Mouse (Mus musculus): Measurements from ENCODE around the gene Diras1. TPM values are rescaled to one million over a fixed set of nuclear protein-coding genes. Genes with fewer than 3 reads are reported as not detected.
"Not testable (repeated sequence)": the region's sequence is repeated elsewhere in the genome, so short reads cannot be mapped to it uniquely, and the experiment has no call there.

Gene Diras1
- polyA plus RNA-seq, 1 experiment from 2014 or later = 45.4 TPM

DNA sequence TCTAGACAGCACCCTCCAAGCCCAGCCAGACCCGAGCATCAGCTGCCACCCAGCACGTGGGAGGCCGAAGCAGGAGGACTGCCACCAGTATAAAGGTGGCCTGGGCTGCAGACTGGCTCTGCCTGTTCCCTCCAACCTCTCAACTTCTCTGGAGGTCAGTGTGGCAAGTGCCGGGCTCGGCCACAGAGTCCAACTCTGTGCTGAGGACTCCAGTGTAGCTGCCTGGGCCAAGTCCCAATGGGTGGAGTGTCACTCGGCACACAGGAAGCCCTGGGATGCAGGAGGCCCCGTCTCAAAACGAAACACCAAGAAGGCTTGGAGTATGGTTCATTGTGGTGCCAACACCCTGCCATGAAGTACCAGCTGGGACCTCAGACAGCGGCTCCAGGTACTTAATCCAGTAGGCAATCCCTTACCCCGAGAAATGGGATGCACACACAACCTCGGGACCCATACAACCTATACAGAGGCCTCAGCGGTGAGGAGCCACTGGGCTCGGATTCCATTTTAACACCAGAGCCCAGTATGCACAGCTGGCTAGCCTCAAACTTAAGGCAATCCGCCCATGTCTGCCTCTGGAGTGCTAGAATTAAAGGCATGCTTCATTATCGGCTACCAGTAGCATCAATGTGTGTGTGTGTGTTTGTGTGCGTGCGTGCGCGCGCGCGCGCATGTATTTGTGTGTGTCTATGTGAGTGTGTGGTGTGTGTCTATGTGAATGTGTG, 32.1 kb upstream of the Diras1 start:
- WGBS = 96% methylated on average over 23 of the region's 23 CpGs
- Histone ChIP-seq H3K4me3 (replicated peaks; ENCODE audit: low read length) (no peak overlapping the region), H3K4me2 (ENCODE audit: low read length) (no peak overlapping the region), H3K36me3 (ENCODE audit: control insufficient read depth, insufficient read depth) (no peaks in the 10 kb centered on the region), H3K9me3 (ENCODE audit: control insufficient read depth, low read length) (no peaks in the 10 kb centered on the region), H3K4me1 (replicated peaks; ENCODE audit: control insufficient read depth, insufficient read depth, low read length) (peaks cover 25% of the 10 kb centered on the region), H3K9ac (replicated peaks; ENCODE audit: low read depth, low read length) (no peak overlapping the region), H3K27me3 (replicated peaks; ENCODE audit: control insufficient read depth, insufficient read depth, low read length) (no peaks in the 10 kb centered on the region), H3K27ac (ENCODE audit: low read length) (no peak overlapping the region)
- ATAC-seq = no peak

DNA sequence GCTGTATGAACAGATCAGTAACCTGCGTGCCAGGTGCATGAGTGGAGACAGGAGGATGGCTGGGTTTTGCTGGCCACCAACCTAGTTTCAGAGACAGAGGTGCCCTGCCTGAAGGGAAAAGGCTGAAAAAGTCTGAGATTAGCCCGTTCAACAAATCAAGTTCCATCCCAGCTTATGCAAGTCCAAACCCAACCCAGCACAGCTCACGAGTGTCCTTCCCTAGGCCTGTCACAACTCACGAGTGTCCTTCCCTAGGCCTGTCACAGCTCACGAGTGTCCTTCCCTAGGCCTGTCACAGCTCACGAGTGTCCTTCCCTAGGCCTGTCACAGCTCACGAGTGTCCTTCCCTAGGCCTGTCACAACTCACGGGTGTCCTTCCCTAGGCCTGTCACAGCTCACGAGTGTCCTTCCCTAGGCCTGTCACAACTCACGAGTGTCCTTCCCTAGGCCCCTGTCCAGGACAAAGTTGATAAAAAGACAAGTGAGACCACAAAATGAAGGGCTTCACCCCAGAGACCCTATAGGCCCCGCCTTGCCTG, 30.4 kb upstream of the Diras1 start:
- not testable (repeated sequence) for H3K9ac ChIP-seq (replicated peaks; ENCODE audit: low read depth, low read length); H3K4me3 ChIP-seq (replicated peaks; ENCODE audit: low read length); H3K27me3 ChIP-seq (replicated peaks; ENCODE audit: control insufficient read depth, insufficient read depth, low read length); H3K27ac ChIP-seq (ENCODE audit: low read length); H3K9me3 ChIP-seq (ENCODE audit: control insufficient read depth, low read length); ATAC-seq; H3K4me2 ChIP-seq (ENCODE audit: low read length)
- 89% methylated on average over 10 of the region's 11 CpGs for WGBS
- peaks cover 25% of the 10 kb centered on the region for H3K4me1 ChIP-seq (replicated peaks; ENCODE audit: control insufficient read depth, insufficient read depth, low read length)
- peaks cover 10% of the 10 kb centered on the region for H3K36me3 ChIP-seq (ENCODE audit: control insufficient read depth, insufficient read depth)

DNA sequence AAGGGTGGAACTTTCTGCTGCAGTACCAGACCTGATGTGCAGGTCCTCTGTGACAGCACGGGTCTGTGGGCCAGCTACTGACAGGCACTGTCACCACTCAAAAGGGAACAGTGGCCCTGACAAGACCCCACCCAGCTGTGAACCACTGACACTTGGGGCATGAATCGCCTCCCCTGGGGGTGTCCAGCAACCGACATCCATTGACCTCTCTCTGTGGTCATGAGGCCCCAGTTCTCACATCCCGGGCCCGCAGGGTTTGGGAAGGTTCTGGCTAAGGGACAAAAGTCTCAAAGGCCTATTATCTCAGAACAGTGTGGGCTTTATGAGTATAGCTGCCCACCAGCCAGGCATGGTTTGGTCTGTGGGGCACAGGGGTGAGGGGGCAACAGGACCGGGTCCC, 29.7 kb upstream of the Diras1 start:
- 87% methylated on average over 6 of the region's 6 CpGs for WGBS

DNA sequence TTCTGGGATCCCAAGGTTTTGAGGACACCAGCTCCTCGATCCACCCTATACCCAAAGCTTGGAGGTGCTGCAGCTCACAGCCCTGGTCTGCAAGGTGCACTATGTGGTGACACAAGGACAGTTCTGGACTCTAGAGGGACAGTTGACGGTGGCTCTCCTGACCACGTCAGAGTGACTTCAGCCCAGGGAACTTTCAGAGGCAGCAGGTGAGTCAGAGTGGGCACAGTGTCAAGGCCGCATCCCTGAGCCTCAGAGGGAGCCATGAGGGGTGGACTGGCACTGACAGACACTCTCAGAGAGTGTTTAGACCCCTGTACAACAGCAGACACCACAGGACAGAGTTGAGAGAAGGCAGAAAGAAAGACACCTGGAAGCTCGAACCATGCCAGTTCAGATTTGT, 27.1 kb upstream of the Diras1 start:
- Histone ChIP-seq H3K9ac (replicated peaks; ENCODE audit: low read depth, low read length) (no peak overlapping the region), H3K27me3 (replicated peaks; ENCODE audit: control insufficient read depth, insufficient read depth, low read length) (no peaks in the 10 kb centered on the region), H3K9me3 (ENCODE audit: control insufficient read depth, low read length) (no peaks in the 10 kb centered on the region), H3K4me3 (replicated peaks; ENCODE audit: low read length) (no peak overlapping the region), H3K4me2 (ENCODE audit: low read length) (no peak overlapping the region), H3K27ac (ENCODE audit: low read length) (no peak overlapping the region), H3K36me3 (ENCODE audit: control insufficient read depth, insufficient read depth) (peaks cover 34% of the 10 kb centered on the region), H3K4me1 (replicated peaks; ENCODE audit: control insufficient read depth, insufficient read depth, low read length) (peaks cover 12% of the 10 kb centered on the region)
- no peak for ATAC-seq
- WGBS = 89% methylated on average over 5 of the region's 5 CpGs

More for the DNA sequence above, 29.7 kb upstream of the Diras1 start:
- Histone ChIP-seq H3K9ac (replicated peaks; ENCODE audit: low read depth, low read length) (no peak overlapping the region), H3K4me3 (replicated peaks; ENCODE audit: low read length) (no peak overlapping the region), H3K4me1 (replicated peaks; ENCODE audit: control insufficient read depth, insufficient read depth, low read length) (peaks cover 25% of the 10 kb centered on the region), H3K27ac (ENCODE audit: low read length) (no peak overlapping the region), H3K4me2 (ENCODE audit: low read length) (no peak overlapping the region), H3K36me3 (ENCODE audit: control insufficient read depth, insufficient read depth) (peaks cover 11% of the 10 kb centered on the region), H3K27me3 (replicated peaks; ENCODE audit: control insufficient read depth, insufficient read depth, low read length) (no peaks in the 10 kb centered on the region), H3K9me3 (ENCODE audit: control insufficient read depth, low read length) (no peaks in the 10 kb centered on the region)
- no peak for ATAC-seq

DNA sequence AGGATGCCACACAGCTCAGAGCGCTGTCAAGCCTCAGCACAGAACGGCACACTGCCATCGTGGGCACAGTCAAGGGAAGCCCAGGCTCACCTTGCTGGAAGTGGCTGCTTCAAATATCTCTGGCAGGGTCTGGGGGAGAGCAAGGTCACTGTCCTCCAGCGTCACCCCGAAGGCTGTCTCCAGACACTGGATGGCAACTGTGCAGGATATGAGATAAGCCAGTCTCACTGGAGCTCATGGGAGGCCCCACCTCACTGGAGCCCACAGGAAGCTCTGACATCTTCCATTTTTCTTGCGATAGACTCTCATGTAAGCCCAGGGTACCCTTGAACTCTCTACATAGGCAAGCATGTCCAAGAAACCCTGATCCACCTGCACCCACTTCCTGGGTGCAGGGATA, 25.7 kb upstream of the Diras1 start:
- no peak overlapping the region for H3K27ac ChIP-seq (ENCODE audit: low read length)
- ATAC-seq = no peak
- H3K36me3 ChIP-seq (ENCODE audit: control insufficient read depth, insufficient read depth) = peaks cover 45% of the 10 kb centered on the region
- 96% methylated on average over 6 of the region's 6 CpGs for WGBS
- no peak overlapping the region for H3K9ac ChIP-seq (replicated peaks; ENCODE audit: low read depth, low read length)
- no peaks in the 10 kb centered on the region for H3K4me1 ChIP-seq (replicated peaks; ENCODE audit: control insufficient read depth, insufficient read depth, low read length)
- H3K27me3 ChIP-seq (replicated peaks; ENCODE audit: control insufficient read depth, insufficient read depth, low read length) = no peaks in the 10 kb centered on the region
- no peak overlapping the region for H3K4me2 ChIP-seq (ENCODE audit: low read length)
- no peaks in the 10 kb centered on the region for H3K9me3 ChIP-seq (ENCODE audit: control insufficient read depth, low read length)
- H3K4me3 ChIP-seq (replicated peaks; ENCODE audit: low read length) = no peak overlapping the region

DNA sequence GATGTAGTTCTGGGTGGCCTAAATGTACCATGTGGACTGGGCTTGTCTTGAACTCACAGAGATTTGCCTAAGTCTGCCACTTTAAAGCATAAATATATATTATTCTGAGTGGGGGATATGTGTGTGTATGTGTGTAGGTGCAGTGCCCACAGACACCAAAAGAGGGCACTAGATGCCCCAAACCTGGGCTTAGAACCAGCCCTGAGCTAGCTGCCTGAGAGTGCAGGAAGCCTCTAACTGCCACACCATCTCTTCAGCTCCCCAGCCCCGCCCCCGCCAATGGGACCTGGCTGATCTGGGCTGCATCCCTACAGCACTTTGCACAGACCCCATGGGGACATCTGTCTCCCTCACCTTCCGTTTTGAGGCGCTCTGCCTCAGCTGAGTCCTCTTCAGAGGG, 25.2 kb upstream of the Diras1 start:
- Histone ChIP-seq H3K27ac (ENCODE audit: low read length) (no peak overlapping the region), H3K36me3 (ENCODE audit: control insufficient read depth, insufficient read depth) (peaks cover 48% of the 10 kb centered on the region), H3K4me3 (replicated peaks; ENCODE audit: low read length) (no peak overlapping the region), H3K9me3 (ENCODE audit: control insufficient read depth, low read length) (no peaks in the 10 kb centered on the region), H3K4me1 (replicated peaks; ENCODE audit: control insufficient read depth, insufficient read depth, low read length) (no peaks in the 10 kb centered on the region), H3K9ac (replicated peaks; ENCODE audit: low read depth, low read length) (no peak overlapping the region), H3K27me3 (replicated peaks; ENCODE audit: control insufficient read depth, insufficient read depth, low read length) (no peaks in the 10 kb centered on the region), H3K4me2 (ENCODE audit: low read length) (no peak overlapping the region)
- ATAC-seq = no peak
- WGBS = 84% methylated on average over 4 of the region's 4 CpGs

DNA sequence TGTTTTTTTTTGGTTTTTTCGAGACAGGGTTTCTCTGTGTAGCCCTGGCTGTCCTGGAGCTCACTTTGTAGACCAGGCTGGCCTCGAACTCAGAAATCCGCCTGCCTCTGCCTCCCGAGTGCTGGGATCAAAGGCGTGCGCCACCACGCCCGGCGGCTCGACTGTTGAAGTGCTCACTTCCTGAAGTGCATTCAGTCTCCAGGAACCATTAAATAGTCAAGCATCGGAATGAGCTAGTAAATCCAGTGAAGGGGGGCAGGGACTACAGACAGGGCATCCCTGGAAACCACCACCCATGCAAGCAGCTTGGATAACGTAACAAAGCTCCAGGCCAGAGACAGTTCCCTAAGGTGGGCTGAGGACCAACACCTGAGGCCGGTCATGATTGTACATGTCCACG, 19.8 kb upstream of the Diras1 start:
- H3K4me3 ChIP-seq (replicated peaks; ENCODE audit: low read length); H3K27me3 ChIP-seq (replicated peaks; ENCODE audit: control insufficient read depth, insufficient read depth, low read length); H3K4me2 ChIP-seq (ENCODE audit: low read length); H3K4me1 ChIP-seq (replicated peaks; ENCODE audit: control insufficient read depth, insufficient read depth, low read length); ATAC-seq; H3K9me3 ChIP-seq (ENCODE audit: control insufficient read depth, low read length); H3K9ac ChIP-seq (replicated peaks; ENCODE audit: low read depth, low read length); H3K27ac ChIP-seq (ENCODE audit: low read length): not testable (repeated sequence)
- WGBS = 94% methylated on average over 12 of the region's 14 CpGs
- H3K36me3 ChIP-seq (ENCODE audit: control insufficient read depth, insufficient read depth) = peaks cover 56% of the 10 kb centered on the region

DNA sequence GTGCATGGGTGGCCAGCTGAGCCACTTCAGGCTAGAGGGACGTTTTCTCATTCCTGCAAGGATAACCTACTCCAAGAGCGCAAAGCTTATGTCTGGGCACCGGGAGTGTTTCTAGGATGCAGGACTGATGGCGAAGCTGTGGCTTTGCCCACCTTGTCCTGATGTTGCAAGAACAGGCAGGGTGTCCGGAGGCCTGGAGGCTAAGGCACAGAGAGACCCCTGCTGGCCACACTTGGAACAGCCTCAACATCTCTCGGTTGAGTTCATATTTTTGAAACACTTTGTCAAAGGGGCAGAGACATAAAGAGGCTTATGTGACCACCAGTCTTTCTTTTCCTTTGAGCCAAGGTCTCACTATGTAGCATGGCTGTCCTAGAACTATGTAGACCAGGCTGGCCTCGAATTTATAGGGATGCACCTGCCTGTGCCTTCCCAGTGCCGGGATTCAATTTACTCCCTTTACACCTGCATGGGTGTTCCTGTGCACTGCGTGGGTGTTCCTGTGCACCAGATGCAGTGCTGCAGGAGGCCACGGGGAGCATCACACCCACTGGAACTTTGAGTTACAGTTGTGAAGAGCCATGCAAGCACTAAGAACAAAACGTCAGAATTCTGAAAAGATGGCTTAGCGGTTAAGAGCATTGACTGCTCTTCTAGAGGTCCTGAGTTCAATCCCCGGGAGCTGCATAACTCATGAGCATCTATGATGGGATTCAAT, 16.2 kb upstream of the Diras1 start:
- no peaks in the 10 kb centered on the region for H3K27me3 ChIP-seq (replicated peaks; ENCODE audit: control insufficient read depth, insufficient read depth, low read length)
- H3K4me2 ChIP-seq (ENCODE audit: low read length) = no peak overlapping the region
- H3K4me1 ChIP-seq (replicated peaks; ENCODE audit: control insufficient read depth, insufficient read depth, low read length) = peaks cover 4% of the 10 kb centered on the region; the same call in 1 of the 2 replicates
- no peak overlapping the region for H3K9ac ChIP-seq (replicated peaks; ENCODE audit: low read depth, low read length)
- no peak for ATAC-seq
- H3K4me3 ChIP-seq (replicated peaks; ENCODE audit: low read length) = no peak overlapping the region
- WGBS = 30% methylated on average over 13 of the region's 13 CpGs
- peaks cover 26% of the 10 kb centered on the region for H3K36me3 ChIP-seq (ENCODE audit: control insufficient read depth, insufficient read depth)
- no peak overlapping the region for H3K27ac ChIP-seq (ENCODE audit: low read length)
- no peaks in the 10 kb centered on the region for H3K9me3 ChIP-seq (ENCODE audit: control insufficient read depth, low read length)

DNA sequence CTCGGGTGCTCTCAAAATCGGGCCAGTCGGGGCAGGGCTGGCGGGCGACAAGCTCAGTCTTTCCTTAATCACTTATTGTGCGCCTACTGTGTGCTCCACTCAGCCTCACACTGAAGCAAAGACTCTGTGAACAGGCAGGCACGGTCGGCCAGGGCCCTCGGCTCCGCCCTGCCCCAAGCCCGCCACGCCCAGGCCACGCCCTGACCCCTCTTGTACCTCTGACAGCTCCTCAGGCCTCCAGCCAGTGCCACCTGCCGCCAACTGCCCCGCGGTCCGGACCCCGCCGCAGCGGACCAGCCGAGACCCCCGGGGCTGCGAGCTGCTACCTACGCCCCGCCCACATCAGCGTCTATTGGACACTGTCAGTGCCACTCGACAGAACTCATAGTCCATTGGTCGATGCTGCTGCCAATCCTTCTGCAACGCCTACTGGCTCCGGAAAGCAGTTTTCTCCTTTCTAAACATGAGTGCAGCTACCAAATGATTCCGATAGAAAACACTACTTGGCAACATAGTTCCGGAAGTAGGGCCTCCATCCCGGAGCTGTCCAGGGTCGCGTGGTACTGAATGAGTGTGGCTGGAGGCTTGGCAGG, 11.6 kb upstream of the Diras1 start, which contains the start of gene Slc39a3:
TSS of gene Slc39a3 (minus strand) at position 439 of the 593 bp plus-strand sequence.
- Histone ChIP-seq H3K27ac (ENCODE audit: low read length) (peak within 1 kb of the TSS; percentile 56; the same call in 1 of the 2 replicates), H3K9ac (replicated peaks; ENCODE audit: low read depth, low read length) (peak within 1 kb of the TSS; percentile 84), H3K4me2 (ENCODE audit: low read length) (peak within 1 kb of the TSS; percentile 67), H3K9me3 (ENCODE audit: control insufficient read depth, low read length) (no peaks in the 10 kb centered on the region), H3K36me3 (ENCODE audit: control insufficient read depth, insufficient read depth) (no peaks in the 10 kb centered on the region), H3K4me1 (replicated peaks; ENCODE audit: control insufficient read depth, insufficient read depth, low read length) (peaks cover 18% of the 10 kb centered on the region), H3K4me3 (replicated peaks; ENCODE audit: low read length) (peak within 1 kb of the TSS; percentile 91), H3K27me3 (replicated peaks; ENCODE audit: control insufficient read depth, insufficient read depth, low read length) (no peaks in the 10 kb centered on the region)
- 1% methylated on average over 34 of the region's 35 CpGs for WGBS
- peak; percentile 100 for ATAC-seq

All from forebrain, embryonic 16.5 days (tissue).